Mouse (Mus musculus): ENCODE measurements around the gene Zfp869.

DNA sequence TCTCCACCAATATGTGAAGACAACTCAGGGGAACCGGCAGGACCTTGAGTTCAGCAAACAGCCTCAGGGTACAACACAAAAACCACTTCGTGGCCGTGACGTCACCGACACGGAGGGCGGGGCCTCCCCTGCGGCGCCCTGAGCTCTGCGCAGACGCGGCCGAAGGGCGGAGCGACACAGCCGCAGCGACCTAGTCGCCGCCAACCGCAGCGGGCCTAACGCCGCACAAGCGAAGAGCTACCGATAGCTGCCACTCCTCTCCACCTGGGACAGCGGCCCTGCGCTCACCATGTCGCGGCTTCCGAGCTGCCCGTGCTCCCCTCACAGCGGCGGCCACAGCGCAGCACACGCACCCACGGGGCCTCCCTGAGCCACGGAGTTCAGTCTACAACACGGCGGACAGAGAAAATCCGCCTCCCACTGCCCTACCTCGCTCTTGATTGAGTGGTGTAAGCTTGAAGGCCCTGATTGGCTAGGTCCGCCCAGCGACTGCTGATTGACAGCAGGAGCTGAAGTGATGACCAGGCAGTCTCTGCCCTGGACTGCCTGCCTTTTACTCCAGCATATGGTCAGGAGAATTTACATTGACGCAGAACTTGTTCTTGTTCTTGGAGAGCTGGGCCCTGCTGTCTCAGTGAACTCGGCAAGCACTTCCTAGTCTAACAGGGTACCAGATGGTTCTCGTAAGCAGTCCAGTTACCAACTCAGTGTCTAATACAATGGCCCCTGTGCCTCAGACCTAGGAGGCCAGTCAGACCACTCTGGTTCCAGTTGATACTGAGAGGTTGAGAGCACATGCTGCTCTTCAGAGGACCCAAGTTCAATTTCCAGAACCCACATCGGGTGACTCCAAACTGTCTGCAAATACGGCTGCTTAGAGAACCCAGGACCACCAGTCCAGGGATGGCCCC is 39.3 kb upstream of the Zfp869 start, which contains the start of gene Zfp963:
- TF ChIP-seq CTCF (IDR thresholded peaks at IDR 0.05; ENCODE audit: control insufficient read depth, insufficient read depth, insufficient replicate concordance, low read depth, low read length) (no peak), POLR2A (IDR thresholded peaks at IDR 0.05; ENCODE audit: control insufficient read depth, low read depth, low read length) (peak; percentile 99)

Data from testis, adult 2 months (tissue).